Mouse (Mus musculus): ENCODE measurements around the gene Chd8. TPM values are rescaled to one million over a fixed set of nuclear protein-coding genes. Genes with fewer than 3 reads are reported as not detected.
"Not testable (repeated sequence)": the region's sequence is repeated elsewhere in the genome, so short reads cannot be mapped to it uniquely, and the experiment has no call there.

Gene Chd8
- polyA plus RNA-seq (2015; fragmentation: Nextera tagmentation; extraction: Ambion mirVana) = 31.4 and 33.3 TPM in 2 replicates

DNA sequence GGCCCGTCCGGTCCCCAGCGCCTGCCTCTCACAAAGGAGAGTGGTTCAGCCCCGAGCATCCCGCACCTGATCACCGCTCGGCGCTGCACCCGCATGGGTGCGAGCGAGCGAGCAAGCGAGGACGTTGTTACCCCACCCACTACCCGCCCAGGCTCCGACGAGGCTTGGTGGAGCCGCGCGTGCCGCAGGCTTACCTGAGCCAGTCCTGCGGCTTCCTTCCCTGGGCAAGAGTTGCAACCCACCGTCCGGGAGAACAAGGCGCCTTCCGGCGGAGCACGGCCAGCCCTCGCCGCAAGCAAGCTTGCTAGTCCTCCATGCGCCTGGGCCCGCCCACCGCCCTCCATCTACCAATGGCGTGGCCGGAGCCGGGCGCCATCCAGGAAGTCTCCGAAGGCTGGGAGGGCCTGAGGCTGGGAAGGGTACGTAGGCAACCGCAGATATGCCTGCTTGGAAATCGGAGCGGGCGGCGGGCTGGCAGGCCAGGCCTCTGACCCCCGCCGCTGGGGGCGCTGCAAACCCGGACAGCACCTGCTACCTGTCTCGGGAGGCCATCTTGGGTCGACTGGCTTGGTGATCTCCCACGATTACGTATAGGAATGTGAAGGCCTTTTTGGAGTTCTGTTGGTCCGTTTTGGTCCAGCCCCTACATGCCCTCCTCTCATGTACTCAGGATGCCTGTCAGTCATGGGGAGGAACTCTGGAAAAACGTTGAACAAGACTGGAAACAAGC lies at the start of gene Chd8:
Gene Chd8 (minus strand): TSS at position 297 of the 730 bp plus-strand sequence.
- Histone ChIP-seq H3K9me3 (no peaks in the 10 kb centered on the region), H3K9ac (peak within 1 kb of the TSS; percentile 69), H3K27ac (peak within 1 kb of the TSS; percentile 87), H3K27me3 (no peaks in the 10 kb centered on the region), H3K4me2 (peak within 1 kb of the TSS; percentile 72), H3K4me3 (peak within 1 kb of the TSS; percentile 67), H3K4me1 (peaks cover 8% of the 10 kb centered on the region; the same call in 1 of the 2 replicates), H3K36me3 (no peaks in the 10 kb centered on the region; the same call in 1 of the 2 replicates)
- WGBS = under 1% methylated on average over 54 of the region's 54 CpGs
- peak; percentile 100 for ATAC-seq (ENCODE audit: borderline replicate concordance, extremely low read depth, low FRiP score, low TSS enrichment)

DNA sequence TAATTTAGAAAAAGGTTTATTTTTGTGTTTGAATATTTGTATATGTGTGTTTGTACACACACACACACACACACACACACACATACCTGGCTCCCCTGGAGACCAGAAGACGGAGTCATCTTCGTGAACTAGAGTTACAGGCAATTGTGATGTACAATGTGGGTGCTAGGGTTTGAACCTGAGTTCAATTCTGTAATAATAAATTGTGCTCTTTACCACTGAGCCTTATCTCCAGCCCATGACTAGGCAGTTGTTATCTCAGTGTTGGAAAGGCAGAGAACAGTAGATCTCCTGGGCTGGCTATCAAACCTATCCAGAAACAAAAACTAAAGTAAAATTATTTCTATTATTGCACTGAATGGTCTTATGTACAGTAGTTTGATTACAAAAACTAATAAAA lies 48.5 kb upstream of the Chd8 start:
- no peak for ATAC-seq (ENCODE audit: borderline replicate concordance, extremely low read depth, low FRiP score, low TSS enrichment)
- Histone ChIP-seq H3K4me1 (peaks cover 6% of the 10 kb centered on the region; the same call in 1 of the 2 replicates), H3K4me2 (no peak overlapping the region), H3K27ac (no peak overlapping the region), H3K4me3 (no peak overlapping the region), H3K9ac (no peak overlapping the region), H3K27me3 (no peaks in the 10 kb centered on the region), H3K9me3 (no peaks in the 10 kb centered on the region), H3K36me3 (no peaks in the 10 kb centered on the region; the same call in 1 of the 2 replicates)
- WGBS = 93% methylated on average over 2 of the region's 2 CpGs

DNA sequence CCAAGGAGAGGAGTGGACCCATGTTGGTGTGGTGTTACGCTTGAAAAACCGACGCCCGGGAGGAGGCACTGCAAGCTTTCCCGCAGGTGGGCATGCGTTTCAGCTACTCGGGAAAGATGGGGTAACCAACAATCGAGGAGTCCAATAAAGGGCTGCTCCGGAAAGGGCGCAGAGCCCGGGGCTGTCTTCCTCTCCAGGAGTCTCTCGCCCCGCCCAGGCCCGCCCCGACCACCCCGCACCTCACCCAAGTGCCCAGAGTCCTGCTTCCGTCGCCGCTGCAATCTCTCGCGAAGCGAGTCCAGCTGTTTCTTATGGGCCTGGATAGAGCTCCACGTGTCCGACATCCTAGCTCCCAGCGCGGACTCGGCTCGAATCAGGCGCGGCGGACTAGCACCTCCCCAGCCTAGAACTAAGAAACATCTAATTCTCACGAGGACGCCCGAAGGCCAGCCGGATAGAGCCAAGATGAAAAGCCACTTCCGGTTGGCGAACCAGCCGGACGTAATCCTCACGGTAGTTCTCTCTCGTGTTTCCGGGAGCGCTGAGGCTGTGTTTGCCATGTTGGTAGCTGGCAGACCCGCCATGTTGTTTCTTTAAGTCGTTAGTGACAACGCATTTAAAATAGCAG lies 47.2 kb upstream of the Chd8 start, which contains the start of gene Mettl3:
Gene Mettl3 (minus strand): TSS at position 485 of the 628 bp plus-strand sequence.
- peak; percentile 94 for ATAC-seq (ENCODE audit: borderline replicate concordance, extremely low read depth, low FRiP score, low TSS enrichment)
- H3K4me2 ChIP-seq = peak within 1 kb of the TSS; percentile 69
- under 1% methylated on average over 46 of the region's 46 CpGs for WGBS
- peaks cover 6% of the 10 kb centered on the region; the same call in 1 of the 2 replicates for H3K4me1 ChIP-seq
- H3K27ac ChIP-seq = peak within 1 kb of the TSS; percentile 95
- peaks cover 5% of the 10 kb centered on the region for H3K36me3 ChIP-seq
- H3K9me3 ChIP-seq = no peaks in the 10 kb centered on the region
- no peaks in the 10 kb centered on the region for H3K27me3 ChIP-seq
- H3K9ac ChIP-seq = peak within 1 kb of the TSS; percentile 71
- H3K4me3 ChIP-seq = peak within 1 kb of the TSS; percentile 61

DNA sequence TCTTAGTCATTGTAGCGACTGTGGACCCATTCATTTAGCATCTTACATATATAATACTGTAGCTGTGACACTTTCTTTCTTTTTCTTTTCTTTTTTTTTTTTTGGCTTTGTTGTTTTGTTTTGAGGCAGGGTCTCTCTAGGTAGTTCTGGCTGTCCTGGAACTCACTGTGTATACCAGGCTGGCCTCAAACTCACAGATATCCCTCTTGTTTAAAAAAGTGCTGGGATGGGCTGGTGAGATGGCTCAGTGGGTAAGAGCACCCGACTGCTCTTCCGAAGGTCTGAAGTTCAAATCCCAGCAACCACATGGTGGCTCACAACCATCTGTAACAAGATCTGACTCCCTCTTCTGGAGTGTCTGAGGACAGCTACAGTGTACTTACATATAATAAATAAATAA lies 45.9 kb upstream of the Chd8 start:
- not testable (repeated sequence) for H3K9me3 ChIP-seq; H3K9ac ChIP-seq; H3K27me3 ChIP-seq; H3K4me3 ChIP-seq; H3K27ac ChIP-seq; H3K4me1 ChIP-seq; ATAC-seq (ENCODE audit: borderline replicate concordance, extremely low read depth, low FRiP score, low TSS enrichment)
- peak overlapping the region; percentile 69 for H3K4me2 ChIP-seq
- H3K36me3 ChIP-seq = peaks cover 16% of the 10 kb centered on the region
- WGBS = 82% methylated on average over 3 of the region's 3 CpGs

DNA sequence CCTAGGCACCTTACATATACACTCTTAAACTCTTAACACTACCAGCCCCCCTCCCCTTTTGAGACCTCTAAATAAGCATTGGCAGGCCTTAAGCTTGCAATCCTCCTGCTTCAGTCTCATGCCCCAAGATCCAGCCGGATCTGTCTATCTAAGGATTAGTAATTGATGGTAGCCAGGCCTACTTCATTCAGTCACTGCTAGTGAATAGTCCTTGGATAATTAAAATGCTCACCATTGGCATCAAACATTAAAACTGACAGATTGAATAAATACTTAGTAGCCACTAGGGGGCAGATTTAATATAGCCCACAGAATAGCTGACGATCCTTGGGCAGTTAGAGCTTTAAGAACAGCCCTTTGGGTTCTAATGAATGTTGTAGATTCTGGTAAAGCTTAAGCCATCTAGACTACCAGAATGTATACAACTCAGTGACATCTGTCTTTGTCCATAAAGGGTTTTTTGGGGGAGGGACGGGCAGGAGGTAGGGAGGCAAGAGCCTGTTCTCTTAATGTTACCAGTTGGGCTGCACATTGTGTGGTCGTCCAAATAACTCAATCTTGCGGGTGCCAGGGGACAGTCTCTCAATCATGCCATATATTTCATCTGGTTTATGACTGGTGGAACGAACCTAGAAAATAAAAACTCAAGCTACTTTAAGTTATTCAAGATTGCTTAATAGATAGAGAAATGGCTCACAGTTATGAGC lies 38.1 kb upstream of the Chd8 start:
- peaks cover 80% of the 10 kb centered on the region for H3K36me3 ChIP-seq
- 71% methylated on average over 6 of the region's 6 CpGs for WGBS
- no peak overlapping the region for H3K9ac ChIP-seq
- H3K27ac ChIP-seq = no peak overlapping the region
- no peak for ATAC-seq (ENCODE audit: borderline replicate concordance, extremely low read depth, low FRiP score, low TSS enrichment)
- no peaks in the 10 kb centered on the region for H3K27me3 ChIP-seq
- no peak overlapping the region for H3K4me2 ChIP-seq
- no peaks in the 10 kb centered on the region for H3K9me3 ChIP-seq
- H3K4me1 ChIP-seq = no peaks in the 10 kb centered on the region
- no peak overlapping the region for H3K4me3 ChIP-seq

DNA sequence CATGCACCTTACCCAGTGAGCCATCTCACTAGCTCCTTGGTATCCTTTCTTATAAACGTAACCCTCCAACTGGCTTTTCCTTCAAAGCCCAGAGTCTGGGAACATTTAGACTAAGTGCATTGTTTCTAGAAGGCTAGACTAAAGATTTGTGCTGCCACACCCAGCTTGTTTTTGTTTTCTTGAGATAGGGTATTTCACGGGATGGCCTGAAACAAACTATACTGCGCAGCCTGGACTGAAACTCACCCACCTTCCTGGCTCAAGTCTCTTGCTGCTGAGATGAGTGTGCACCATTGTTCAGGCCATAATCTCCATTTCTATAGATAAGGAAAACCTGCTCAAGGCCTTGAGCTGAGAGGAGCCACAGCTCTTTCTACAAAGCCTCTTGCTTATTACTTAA lies 26.6 kb upstream of the Chd8 start:
- no peak overlapping the region for H3K27ac ChIP-seq
- H3K4me2 ChIP-seq = no peak overlapping the region
- H3K9ac ChIP-seq = no peak overlapping the region
- WGBS = 86% methylated on average over 3 of the region's 3 CpGs
- no peak for ATAC-seq (ENCODE audit: borderline replicate concordance, extremely low read depth, low FRiP score, low TSS enrichment)
- no peaks in the 10 kb centered on the region for H3K9me3 ChIP-seq
- peaks cover 8% of the 10 kb centered on the region for H3K4me1 ChIP-seq
- H3K4me3 ChIP-seq = no peak overlapping the region
- H3K27me3 ChIP-seq = no peaks in the 10 kb centered on the region
- peaks cover 28% of the 10 kb centered on the region for H3K36me3 ChIP-seq

DNA sequence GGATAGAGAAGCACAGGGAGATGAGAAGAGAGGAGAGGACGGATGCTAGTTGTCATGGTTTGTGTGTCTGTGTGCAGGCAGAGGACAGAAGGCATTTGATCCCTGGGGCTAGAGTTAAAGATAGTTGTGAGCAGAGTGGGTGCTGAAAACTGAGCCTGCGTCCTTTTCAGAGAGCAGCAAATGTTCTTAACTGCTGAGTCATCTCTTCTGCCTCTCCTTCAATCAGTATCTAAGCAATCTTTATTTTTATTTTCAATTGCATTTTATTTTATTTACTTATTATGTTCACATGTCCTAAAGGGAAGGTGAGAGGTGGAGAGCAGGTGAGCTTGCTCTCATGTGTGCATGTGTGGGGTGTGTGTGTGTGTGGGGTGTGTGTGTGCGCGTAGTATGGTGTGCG lies 26.0 kb upstream of the Chd8 start:
- ATAC-seq (ENCODE audit: borderline replicate concordance, extremely low read depth, low FRiP score, low TSS enrichment) = no peak
- Histone ChIP-seq H3K9ac (no peak overlapping the region), H3K9me3 (no peaks in the 10 kb centered on the region), H3K4me1 (peaks cover 8% of the 10 kb centered on the region), H3K27me3 (no peaks in the 10 kb centered on the region), H3K36me3 (peaks cover 25% of the 10 kb centered on the region), H3K27ac (no peak overlapping the region), H3K4me3 (no peak overlapping the region), H3K4me2 (no peak overlapping the region)
- WGBS = 97% methylated on average over 5 of the region's 5 CpGs

DNA sequence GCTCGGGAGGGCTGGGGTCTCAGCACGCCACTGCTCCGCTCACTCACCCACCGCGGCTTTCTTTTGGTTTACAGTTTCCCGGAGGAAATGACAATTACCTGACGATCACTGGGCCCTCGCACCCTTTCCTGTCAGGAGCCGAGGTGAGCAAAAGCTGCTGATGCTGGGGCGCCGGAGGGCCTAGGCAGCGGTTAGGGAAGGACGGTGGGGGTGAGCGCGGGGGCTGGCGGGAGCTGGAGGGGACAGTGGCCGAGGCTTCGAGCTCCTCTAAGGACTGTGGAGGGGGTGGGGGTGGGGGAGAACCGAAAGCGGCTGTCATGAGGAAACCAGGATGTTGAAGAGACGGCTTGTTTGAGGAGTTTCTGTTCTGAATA lies 22.2 kb upstream of the Chd8 start:
- Histone ChIP-seq H3K4me2 (peak overlapping the region; percentile 67), H3K27me3 (no peaks in the 10 kb centered on the region), H3K4me1 (peaks cover 13% of the 10 kb centered on the region), H3K9me3 (no peaks in the 10 kb centered on the region), H3K9ac (peak overlapping the region; percentile 79), H3K36me3 (peaks cover 7% of the 10 kb centered on the region; the same call in 1 of the 2 replicates), H3K27ac (peak overlapping the region; percentile 76), H3K4me3 (peak overlapping the region; percentile 87)
- under 1% methylated on average over 21 of the region's 21 CpGs for WGBS
- ATAC-seq (ENCODE audit: borderline replicate concordance, extremely low read depth, low FRiP score, low TSS enrichment) = peak; percentile 34

DNA sequence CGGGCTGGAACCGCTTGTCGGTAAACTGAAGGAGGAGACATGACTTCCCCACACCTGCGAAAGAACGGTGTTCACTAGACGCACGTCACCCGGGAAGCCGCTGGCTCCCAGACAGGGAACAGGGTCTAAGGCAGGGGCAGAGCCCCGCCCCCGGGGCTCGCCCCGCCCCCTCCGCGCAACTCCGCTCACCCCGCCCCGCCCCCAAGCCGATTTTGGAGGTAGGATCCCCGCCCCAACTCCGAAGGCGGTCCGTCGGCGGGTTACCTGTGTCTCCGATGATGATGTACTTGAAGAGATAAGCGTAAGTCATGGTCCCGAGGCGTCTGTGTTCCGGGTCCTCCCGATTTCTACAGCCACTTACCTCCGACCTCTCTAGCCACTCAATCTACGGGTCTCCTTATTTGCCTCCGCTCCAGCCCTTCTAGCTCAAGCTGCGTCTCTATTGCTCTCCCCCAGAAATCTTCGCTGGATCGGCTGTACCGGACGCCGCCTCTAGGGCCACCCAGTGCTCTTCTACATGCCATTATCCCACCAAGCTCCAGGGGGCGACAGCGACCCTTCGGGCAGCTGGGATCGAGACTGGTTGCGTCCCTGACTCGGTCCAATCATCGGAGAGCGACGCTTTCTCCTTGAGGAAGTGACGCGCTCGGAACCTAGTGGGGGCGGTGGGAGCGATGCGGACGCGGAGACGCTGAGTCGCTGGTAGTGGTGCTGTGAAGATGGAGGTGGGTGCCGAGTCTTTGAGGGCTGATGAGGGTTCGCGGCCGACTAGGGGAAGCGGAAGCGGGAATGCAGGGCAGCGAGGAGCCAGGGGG lies 21.6 kb upstream of the Chd8 start, which contains the start of the genes Tox4 and Rab2b:
Gene Tox4 (plus strand): TSS at position 215 of the 815 bp plus-strand sequence.
Gene Rab2b (minus strand): TSS at position 614 of the 815 bp plus-strand sequence.
- 0% methylated on average over 65 of the region's 66 CpGs for WGBS
- H3K27ac ChIP-seq = peak within 1 kb of the TSS; percentile 80
- peaks cover 13% of the 10 kb centered on the region for H3K4me1 ChIP-seq
- H3K27me3 ChIP-seq = no peaks in the 10 kb centered on the region
- H3K4me2 ChIP-seq = peak within 1 kb of the TSS; percentile 67
- no peaks in the 10 kb centered on the region for H3K9me3 ChIP-seq
- ATAC-seq (ENCODE audit: borderline replicate concordance, extremely low read depth, low FRiP score, low TSS enrichment) = peak; percentile 98
- peak within 1 kb of the TSS; percentile 87 for H3K4me3 ChIP-seq
- H3K36me3 ChIP-seq = peaks cover 10% of the 10 kb centered on the region; the same call in 1 of the 2 replicates
- H3K9ac ChIP-seq = peak within 1 kb of the TSS; percentile 79

DNA sequence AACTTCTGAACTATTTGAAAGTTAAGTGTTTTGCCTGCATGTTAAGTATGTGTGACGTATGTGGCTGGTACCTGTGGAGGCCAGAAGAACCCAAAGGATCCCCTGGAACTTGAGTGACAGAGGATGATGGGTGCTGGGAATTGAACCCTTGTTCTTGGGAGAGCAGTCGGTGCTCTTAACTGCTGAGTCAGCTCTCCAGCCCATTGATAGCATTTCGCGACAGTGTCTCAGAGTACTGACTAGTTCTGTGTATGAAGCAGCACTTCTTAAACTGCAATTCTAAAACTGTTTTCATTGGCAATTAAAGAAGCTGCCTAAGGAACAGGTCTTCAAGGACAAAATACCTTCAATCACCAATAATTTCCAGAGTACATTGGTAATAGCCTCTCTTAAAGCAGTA lies 19.6 kb upstream of the Chd8 start:
- Histone ChIP-seq H3K9me3 (no peaks in the 10 kb centered on the region), H3K27ac (no peak overlapping the region), H3K27me3 (no peaks in the 10 kb centered on the region), H3K4me2 (no peak overlapping the region), H3K36me3 (peaks cover 10% of the 10 kb centered on the region; the same call in 1 of the 2 replicates), H3K9ac (no peak overlapping the region), H3K4me3 (no peak overlapping the region), H3K4me1 (peaks cover 13% of the 10 kb centered on the region)
- no peak for ATAC-seq (ENCODE audit: borderline replicate concordance, extremely low read depth, low FRiP score, low TSS enrichment)
- 93% methylated on average over 4 of the region's 4 CpGs for WGBS

DNA sequence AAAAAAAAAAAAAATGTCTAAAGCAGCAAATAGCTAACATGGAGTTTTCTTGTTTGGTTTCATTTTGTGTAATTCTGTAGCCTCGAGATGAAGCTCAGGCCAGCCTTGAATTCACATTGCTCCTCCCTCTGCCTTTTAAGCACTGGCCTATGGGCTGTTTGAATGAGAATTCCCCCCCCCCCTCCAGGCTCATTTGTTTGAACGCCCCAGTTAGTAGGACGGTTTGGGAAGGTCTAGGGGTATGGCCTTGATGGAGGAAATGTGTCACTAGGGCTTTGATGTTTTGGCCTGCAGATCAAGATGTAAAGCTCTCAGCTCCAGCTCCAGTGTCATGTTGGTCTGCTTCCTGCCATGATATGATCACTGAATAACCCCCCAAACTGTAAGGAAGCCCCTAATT lies 15.2 kb upstream of the Chd8 start:
- 53% methylated on average over 3 of the region's 3 CpGs for WGBS

More for the DNA sequence above, 15.2 kb upstream of the Chd8 start:
- ATAC-seq (ENCODE audit: borderline replicate concordance, extremely low read depth, low FRiP score, low TSS enrichment) = no peak
- Histone ChIP-seq H3K27ac (no peak overlapping the region), H3K4me2 (no peak overlapping the region), H3K9ac (no peak overlapping the region), H3K36me3 (peaks cover 15% of the 10 kb centered on the region; the same call in 1 of the 2 replicates), H3K9me3 (no peaks in the 10 kb centered on the region), H3K4me1 (no peaks in the 10 kb centered on the region), H3K4me3 (no peak overlapping the region), H3K27me3 (no peaks in the 10 kb centered on the region)
